Mouse (Mus musculus): ENCODE measurements around the gene Gsdma2.

DNA sequence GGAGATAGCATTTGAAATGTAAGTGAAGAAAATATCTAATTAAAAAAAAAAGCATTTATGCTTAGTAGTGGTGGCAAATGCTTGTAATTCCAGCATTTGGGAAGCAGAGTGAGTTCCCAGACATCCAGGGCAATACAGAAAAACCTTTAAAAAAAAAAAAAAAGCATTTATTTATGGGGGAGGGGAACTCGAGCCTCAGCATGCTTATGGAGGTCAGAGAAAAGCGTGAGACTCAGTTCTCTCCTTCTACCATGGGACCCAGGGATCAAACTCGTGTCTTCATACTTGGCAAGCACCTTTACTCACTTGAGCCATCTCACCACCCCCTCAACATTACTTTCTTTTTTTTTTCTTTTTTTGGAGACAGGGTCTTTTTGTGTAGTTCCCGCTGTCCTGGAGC is 34.6 kb downstream of the Gsdma2 start:
- no peak for TF ChIP-seq USF1 (IDR thresholded peaks at IDR 0.05; ENCODE audit: low read depth)
- TF ChIP-seq CTCF (IDR thresholded peaks at IDR 0.05; ENCODE audit: control insufficient read depth, insufficient read depth, insufficient read length), result no peak

All from C2C12 (cell line).